Mouse (Mus musculus) MEL (cell line): Measurements from ENCODE around the gene Kcna5. TPM values are rescaled to one million over a fixed set of nuclear protein-coding genes. Genes with fewer than 3 reads are reported as not detected.

Experiments used
- DNase-seq: peaks from one replicate; pipeline ENCODE4 v3.0.0; 2011; ENCODE audit warnings: low read depth, low spot score
- H3K27ac ChIP-seq: 2 replicates; pipeline ENCODE4 v1.5.1; 2012; ENCODE audit warnings: low read depth, mild to moderate bottlenecking, control low read depth, low read length, moderate library complexity; ENCODE audit not compliant: control insufficient read depth
- H3K27me3 ChIP-seq, 2 experiments: fragments of 150-350 bp in 1 of 2; sonication (generic) in 1 of 2; 2 replicates each; pipeline ENCODE4 v1.6.1; 2012; ENCODE audit warnings: low read length in 2 of 2, mild to moderate bottlenecking in 2 of 2, improper control_type of control experiment in 1 of 2, moderate library complexity in 1 of 2; ENCODE audit not compliant: insufficient read depth in 2 of 2, control insufficient read depth in 1 of 2
- H3K36me3 ChIP-seq, 2 experiments: 2 replicates each; pipeline ENCODE4 v1.6.1; 2012 to 2014; ENCODE audit warnings: low read length in 2 of 2, improper control_type of control experiment in 1 of 2, inconsistent platforms in 1 of 2, mild to moderate bottlenecking in 1 of 2; ENCODE audit not compliant: insufficient read depth in 2 of 2, control insufficient read depth in 1 of 2
- H3K4me1 ChIP-seq, 2 experiments: fragments of 150-350 bp in 1 of 2; sonication (generic) in 1 of 2; 2 replicates each; pipeline ENCODE4 v1.6.1; 2012; ENCODE audit warnings: low read length in 2 of 2, improper control_type of control experiment in 1 of 2, mild to moderate bottlenecking in 1 of 2; ENCODE audit not compliant: insufficient read depth in 2 of 2, control insufficient read depth in 1 of 2
- H3K4me3 ChIP-seq, 2 experiments: fragments of 150-350 bp in 1 of 2; sonication (generic) in 1 of 2; 2 replicates each; pipeline ENCODE4 v1.5.1; 2012; ENCODE audit warnings: low read depth in 2 of 2, low read length in 2 of 2, mild to moderate bottlenecking in 2 of 2, moderate library complexity in 2 of 2, control low read depth in 1 of 2, improper control_type of control experiment in 1 of 2; ENCODE audit not compliant: control insufficient read depth in 1 of 2, insufficient read depth in 1 of 2
- H3K79me2 ChIP-seq: 2 replicates; pipeline ENCODE4 v1.6.1; 2012; ENCODE audit warnings: mild to moderate bottlenecking, low read length, moderate library complexity; ENCODE audit not compliant: control insufficient read depth, poor library complexity, insufficient read depth
- H3K9ac ChIP-seq: 2 replicates; pipeline ENCODE4 v1.6.1; 2012; ENCODE audit warnings: low read depth, mild to moderate bottlenecking, control low read depth, low read length, moderate library complexity; ENCODE audit not compliant: control insufficient read depth, poor library complexity, severe bottlenecking
- H3K9me3 ChIP-seq: fragments of 150-350 bp; sonication (generic); replicated peaks from 2 replicates; pipeline ENCODE4 v1.6.1; 2012; ENCODE audit warnings: mild to moderate bottlenecking, low read length, improper control_type of control experiment, moderate library complexity; ENCODE audit not compliant: insufficient read depth
- BHLHE40 ChIP-seq: IDR thresholded peaks from 2 replicates; pipeline ENCODE4 v1.6.1; 2012; ENCODE audit warnings: low read depth, mild to moderate bottlenecking, inconsistent platforms, low read length, improper control_type of control experiment, borderline replicate concordance
- CHD1 ChIP-seq: IDR thresholded peaks from 2 replicates; pipeline ENCODE4 v1.6.1; 2012; ENCODE audit warnings: low read depth, mild to moderate bottlenecking, inconsistent platforms, low read length, improper control_type of control experiment
- CTCF ChIP-seq, 3 experiments: IDR thresholded peaks in 2 of 3; conservative IDR thresholded peaks in 1 of 3; 2 replicates each; pipeline ENCODE4 v1.5.1; 2011 to 2012; ENCODE audit warnings: low read length in 3 of 3, low read depth in 2 of 3, mild to moderate bottlenecking in 2 of 3, improper control_type of control experiment in 1 of 3, inconsistent platforms in 1 of 3, mixed read lengths in 1 of 3, moderate library complexity in 1 of 3; ENCODE audit not compliant: control insufficient read depth in 1 of 3, insufficient read depth in 1 of 3, poor library complexity in 1 of 3, severe bottlenecking in 1 of 3
- ELF1 ChIP-seq: IDR thresholded peaks from 2 replicates; pipeline ENCODE4 v1.6.1; 2014; ENCODE audit warnings: low read depth, mild to moderate bottlenecking, inconsistent platforms, low read length, improper control_type of control experiment, moderate library complexity
- ETS1 ChIP-seq: IDR thresholded peaks from 2 replicates; pipeline ENCODE4 v1.6.1; 2012; ENCODE audit warnings: low read depth, mild to moderate bottlenecking, inconsistent platforms, low read length, improper control_type of control experiment, moderate library complexity
- GABPA ChIP-seq: IDR thresholded peaks from 2 replicates; pipeline ENCODE4 v1.6.1; 2012; ENCODE audit warnings: low read depth, mild to moderate bottlenecking, inconsistent platforms, low read length, improper control_type of control experiment, moderate library complexity
- HCFC1 ChIP-seq: IDR thresholded peaks from 2 replicates; pipeline ENCODE4 v1.6.1; 2012; ENCODE audit warnings: low read depth, mild to moderate bottlenecking, inconsistent platforms, low read length, improper control_type of control experiment, moderate library complexity
- JUND ChIP-seq: IDR thresholded peaks from 2 replicates; pipeline ENCODE4 v1.6.1; 2011; ENCODE audit warnings: low read depth, mild to moderate bottlenecking, improper control_type of control experiment, low read length
- MAZ ChIP-seq: IDR thresholded peaks from 2 replicates; pipeline ENCODE4 v1.6.1; 2012; ENCODE audit warnings: low read depth, mild to moderate bottlenecking, inconsistent platforms, low read length, improper control_type of control experiment
- MEF2A ChIP-seq: IDR thresholded peaks from 2 replicates; pipeline ENCODE4 v1.6.1; 2014; ENCODE audit warnings: low read depth, mild to moderate bottlenecking, inconsistent platforms, low read length, improper control_type of control experiment; ENCODE audit not compliant: poor library complexity, insufficient replicate concordance, severe bottlenecking; ENCODE audit errors: extremely low read depth
- MYC ChIP-seq: IDR thresholded peaks from 2 replicates; pipeline ENCODE4 v1.6.1; 2011; ENCODE audit warnings: low read depth, mild to moderate bottlenecking, low read length, improper control_type of control experiment, moderate library complexity
- NELFE ChIP-seq: IDR thresholded peaks from 2 replicates; pipeline ENCODE4 v1.6.1; 2011; ENCODE audit warnings: low read depth, low read length, improper control_type of control experiment
- NRF1 ChIP-seq: IDR thresholded peaks from 2 replicates; pipeline ENCODE4 v1.6.1; 2014; ENCODE audit warnings: low read depth, mild to moderate bottlenecking, inconsistent platforms, low read length, improper control_type of control experiment, moderate library complexity; ENCODE audit not compliant: poor library complexity, insufficient read depth, severe bottlenecking
- POLR2AphosphoS2 ChIP-seq: IDR thresholded peaks from 2 replicates; pipeline ENCODE4 v1.6.1; 2011; ENCODE audit warnings: low read length, improper control_type of control experiment
- POLR2AphosphoS5 ChIP-seq: IDR thresholded peaks from 2 replicates; pipeline ENCODE4 v1.6.1; 2012; ENCODE audit warnings: low read depth, borderline replicate concordance, mild to moderate bottlenecking, inconsistent platforms, low read length, moderate library complexity, mixed read lengths
- RAD21 ChIP-seq: IDR thresholded peaks from 2 replicates; pipeline ENCODE4 v1.6.1; 2011; ENCODE audit warnings: mild to moderate bottlenecking, low read depth, low read length, improper control_type of control experiment
- SMC3 ChIP-seq: IDR thresholded peaks from 2 replicates; pipeline ENCODE4 v1.6.1; 2011; ENCODE audit warnings: low read depth, low read length, improper control_type of control experiment
- TBP ChIP-seq: IDR thresholded peaks from 2 replicates; pipeline ENCODE4 v1.8.0; 2011; ENCODE audit warnings: low read depth, low read length, improper control_type of control experiment
- USF2 ChIP-seq, 2 experiments: IDR thresholded peaks; 2 replicates each; pipeline ENCODE4 v1.6.1; 2011 to 2012; ENCODE audit warnings: improper control_type of control experiment in 2 of 2, low read length in 2 of 2, borderline replicate concordance in 1 of 2, inconsistent platforms in 1 of 2, low read depth in 1 of 2, mild to moderate bottlenecking in 1 of 2; ENCODE audit not compliant: insufficient read depth in 1 of 2
- ZKSCAN1 ChIP-seq: IDR thresholded peaks from 2 replicates; pipeline ENCODE4 v1.6.1; 2012; ENCODE audit warnings: low read depth, mild to moderate bottlenecking, inconsistent platforms, low read length, improper control_type of control experiment, moderate library complexity
- ZMIZ1 ChIP-seq: IDR thresholded peaks from 2 replicates; pipeline ENCODE4 v1.6.1; 2012; ENCODE audit warnings: low read depth, mild to moderate bottlenecking, inconsistent platforms, low read length, improper control_type of control experiment, moderate library complexity
- polyA plus RNA-seq, 2 experiments: library from polyadenylated mRNA; stranded (reverse) in 1 of 2; unstranded in 1 of 2; fragments of >175 nt in 1 of 2; fragments of >200 nt in 1 of 2; gene quantifications; 2 replicates each; pipeline versions ENCODE4 v1.2.1 to v1.2.4; 2012; ENCODE audit warnings: low replicate concordance in 2 of 2, low read depth in 1 of 2; ENCODE audit not compliant: insufficient read length in 2 of 2, insufficient read depth in 1 of 2, missing spikeins in 1 of 2
- total RNA-seq: library from RNA; depleted of rRNA; stranded (reverse); fragments of 300-350 nt; gene quantifications from 2 replicates; pipeline ENCODE4 v1.2.3, GENCODE M21; 2012

Gene Kcna5
- total and polyA plus RNA-seq, 3 experiments = not detected

DNA sequence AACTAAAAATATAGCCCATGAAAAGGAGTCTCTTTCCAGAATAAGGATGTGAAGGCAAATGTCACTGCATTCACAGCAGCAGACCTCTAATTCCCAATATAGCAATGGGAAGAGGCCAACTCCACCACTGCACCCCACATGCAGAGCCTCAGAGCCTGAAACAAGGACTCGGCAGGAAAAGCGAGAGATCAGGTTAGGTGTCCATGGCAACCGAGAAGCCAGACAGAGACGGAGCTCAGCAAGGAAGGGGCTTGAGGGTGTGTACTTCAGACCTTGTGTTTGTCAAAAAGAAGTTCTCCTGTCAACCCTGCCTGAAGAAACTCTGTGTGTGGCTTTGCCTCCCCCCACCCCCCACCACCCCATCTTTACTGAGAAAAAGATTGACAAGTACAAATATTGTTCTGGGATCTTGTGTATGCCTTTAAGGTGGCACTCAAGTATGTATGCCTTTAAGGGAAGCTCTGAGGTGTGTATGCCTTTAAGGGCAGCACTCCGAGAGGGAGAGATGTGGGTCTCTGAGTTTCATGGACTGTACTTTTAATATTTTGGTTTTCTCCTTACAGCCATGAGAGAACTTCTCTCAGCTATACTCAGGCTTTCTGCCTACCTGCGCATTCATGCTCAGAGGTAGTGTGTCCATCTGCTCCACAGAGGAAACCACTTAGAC, 37.9 kb downstream of the Kcna5 start:
- Histone ChIP-seq H3K27me3 (no peaks in the 10 kb centered on the region), H3K27ac (no peak overlapping the region), H3K4me3 (no peak overlapping the region), H3K79me2 (no peaks in the 10 kb centered on the region), H3K36me3 (no peaks in the 10 kb centered on the region), H3K9ac (no peak overlapping the region), H3K4me1 (no peaks in the 10 kb centered on the region), H3K9me3 (no peaks in the 10 kb centered on the region)
- DNase-seq = no peak
- TF ChIP-seq NELFE (no peak), CHD1 (no peak), NRF1 (no peak), ZMIZ1 (no peak), MAZ (no peak), JUND (no peak), BHLHE40 (no peak), CTCF (IDR thresholded peaks at IDR 0.05 in 2 of 3, conservative IDR thresholded peaks at IDR 0.05 in 1 of 3; ENCODE audit: control insufficient read depth in 1 of 3, insufficient read depth in 1 of 3, low read depth in 2 of 3, low read length in 3 of 3, poor library complexity in 1 of 3, severe bottlenecking in 1 of 3) (no peak)

DNA sequence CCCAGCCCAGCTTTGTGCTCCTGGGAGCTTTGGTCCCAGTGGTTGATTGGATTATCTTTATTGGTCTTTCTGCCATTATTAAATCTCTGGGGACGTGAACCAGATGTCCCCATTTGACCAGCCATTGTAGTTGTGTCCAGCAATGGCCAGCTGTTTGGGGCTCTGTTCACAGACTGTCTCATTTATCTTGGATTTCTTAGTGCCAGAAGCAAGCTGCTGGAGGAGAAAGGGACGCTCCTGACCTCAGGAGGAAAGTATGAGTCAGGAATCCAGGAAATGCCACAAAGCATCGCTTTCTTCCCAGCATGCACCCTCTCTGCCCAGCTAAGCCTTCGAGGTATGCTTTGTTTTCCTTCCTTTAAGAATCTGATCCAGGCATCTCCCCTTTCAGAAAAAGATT, 48.1 kb downstream of the Kcna5 start:
- H3K27me3 ChIP-seq = no peaks in the 10 kb centered on the region
- no peaks in the 10 kb centered on the region for H3K4me1 ChIP-seq
- H3K9ac ChIP-seq = no peak overlapping the region
- H3K27ac ChIP-seq = no peak overlapping the region
- no peak for DNase-seq
- no peaks in the 10 kb centered on the region for H3K36me3 ChIP-seq
- no peak for TF ChIP-seq USF2 (IDR thresholded peaks at IDR 0.05; ENCODE audit: borderline replicate concordance in 1 of 2, insufficient read depth in 1 of 2, low read depth in 1 of 2, low read length in 2 of 2)
- TF ChIP-seq POLR2AphosphoS5 = no peak
- no peak for TF ChIP-seq ELF1
- TF ChIP-seq ZKSCAN1 = no peak
- no peak for TF ChIP-seq ETS1
- TF ChIP-seq TBP = no peak
- no peak for TF ChIP-seq NRF1
- TF ChIP-seq GABPA = no peak
- no peak for TF ChIP-seq SMC3
- TF ChIP-seq MEF2A = no peak
- TF ChIP-seq CHD1 = no peak
- TF ChIP-seq BHLHE40 = no peak
- no peak for TF ChIP-seq HCFC1
- TF ChIP-seq POLR2AphosphoS2 = no peak
- TF ChIP-seq MYC = no peak
- no peak for TF ChIP-seq MAZ
- no peak for TF ChIP-seq RAD21
- TF ChIP-seq, all 39 proteins: peak for 0
- no peak overlapping the region for H3K4me3 ChIP-seq
- no peaks in the 10 kb centered on the region for H3K9me3 ChIP-seq
- no peaks in the 10 kb centered on the region for H3K79me2 ChIP-seq
